Mouse (Mus musculus) mesoderm, embryonic 11.5 days (tissue): Measurements from ENCODE around the gene Gm20894.
"Not testable (repeated sequence)": the region's sequence is repeated elsewhere in the genome, so short reads cannot be mapped to it uniquely, and the experiment has no call there.

Experiments
- DNase-seq: peaks from one replicate; pipeline ENCODE4 v3.0.0-alpha.2; 2012; ENCODE audit warnings: low read depth, low spot score

Gm20894 gene

GRCm38 (mm10) chrY:28271412-28271811, at the start of gene Gm20894:
Gene Gm20894, minus strand, starts transcription at chrY:28271512.
- DNase-seq = not testable (repeated sequence)
